In genomic region chr2:118682544-118683260, GRCm38 (mm10) we compare ENCODE assay signal across 14 mouse cellular contexts. TPM values are rescaled to one million over a fixed set of nuclear protein-coding genes. Genes with fewer than 3 reads are reported as not detected.
DNase-seq lines count a peak whose midpoint lies in the region; ATAC-seq lines count a peak whose summit lies in the region.
"Had no signal": no experiment of that assay in that cellular context is flagged by ENCODE, and none has a peak within 500 bp of the region (broad histone marks: within the 10 kb centered on the region; RNA-seq: fewer than 3 reads in every experiment).

No protein-coding gene starts in this region.

- no peak overlapping the region for H3K4me2 ChIP-seq in heart, embryonic 16.5 days (ENCODE audit: low read depth, low read length)
- H3K4me2 ChIP-seq in lung, embryonic 16.5 days (ENCODE audit: low read depth, low read length), result no peak overlapping the region
- H3K4me2 ChIP-seq: embryonic facial prominence, embryonic 12.5 days; limb, embryonic 13.5 days had no signal

- peaks cover 22% of the 10 kb centered on the region for H3K4me1 ChIP-seq in heart, embryonic 16.5 days (ENCODE audit: control insufficient read depth, insufficient read depth, low read length)
- H3K4me1 ChIP-seq in lung, embryonic 16.5 days (replicated peaks; ENCODE audit: control insufficient read depth, insufficient read depth, low read length), result peaks cover 9% of the 10 kb centered on the region
- H3K4me1 ChIP-seq in midbrain, embryonic 10.5 days, result peaks cover 4% of the 10 kb centered on the region

- ATAC-seq in heart, embryonic 16.5 days (replicated peaks; ENCODE audit: extremely low read depth, insufficient read depth, low FRiP score), result peak; percentile 71
- ATAC-seq in lung, embryonic 16.5 days (ENCODE audit: low read depth), result peak; percentile 26
- peak; percentile 80 for ATAC-seq in megakaryocyte, adult 5-6 weeks (ENCODE audit: poor library complexity, severe bottlenecking)

- H3K27ac ChIP-seq in heart, embryonic 16.5 days (ENCODE audit: low read length), result peak overlapping the region; percentile 62
- H3K27ac ChIP-seq in lung, embryonic 16.5 days (ENCODE audit: low read length), result no peak overlapping the region
- H3K27ac ChIP-seq in midbrain, embryonic 10.5 days (replicated peaks), result no peak overlapping the region
- H3K27ac ChIP-seq: embryonic facial prominence, embryonic 12.5 days; limb, embryonic 13.5 days; macrophage had no signal

- WGBS in heart, embryonic 16.5 days, result 34% methylated on average over 8 of the region's 8 CpGs
- WGBS in lung, embryonic 16.5 days, result 28% methylated on average over 8 of the region's 8 CpGs
- 62% methylated on average over 8 of the region's 8 CpGs for WGBS in midbrain, embryonic 10.5 days

- DNase-seq in adrenal gland, adult 2 months, result peak; percentile 86
- no peak for DNase-seq in adrenal gland, adult 18-20 months (ENCODE audit: low spot score in 2 of 2)
- no peak for DNase-seq in heart, adult 8-10 months (ENCODE audit: low spot score)
- DNase-seq in lung, postnatal 25 days (ENCODE audit: low spot score), result no peak
- no peak for DNase-seq in midbrain, embryonic 10.5 days (ENCODE audit: low spot score)
- DNase-seq: cerebellum, adult 18-20 months had no signal

- H3K9ac ChIP-seq in heart, embryonic 16.5 days (ENCODE audit: low read length), result no peak overlapping the region
- H3K9ac ChIP-seq in lung, embryonic 16.5 days (ENCODE audit: low read length), result no peak overlapping the region
- H3K9ac ChIP-seq: embryonic facial prominence, embryonic 12.5 days; limb, embryonic 13.5 days had no signal

- no peaks in the 10 kb centered on the region for H3K9me3 ChIP-seq in heart, embryonic 16.5 days (replicated peaks; ENCODE audit: control insufficient read depth, low read length)
- H3K9me3 ChIP-seq in lung, embryonic 16.5 days (ENCODE audit: control insufficient read depth, low read length), result no peaks in the 10 kb centered on the region
- H3K9me3 ChIP-seq in midbrain, embryonic 10.5 days (replicated peaks), result no peaks in the 10 kb centered on the region
- H3K9me3 ChIP-seq: embryonic facial prominence, embryonic 12.5 days; G1E; limb, embryonic 13.5 days had no signal

- no peak overlapping the region for H3K4me3 ChIP-seq in heart, embryonic 16.5 days (ENCODE audit: low read length)
- H3K4me3 ChIP-seq in lung, embryonic 16.5 days (ENCODE audit: low read length), result no peak overlapping the region
- H3K4me3 ChIP-seq in midbrain, embryonic 10.5 days, result no peak overlapping the region
- H3K4me3 ChIP-seq: embryonic facial prominence, embryonic 12.5 days; limb, embryonic 13.5 days had no signal

- peaks cover 12% of the 10 kb centered on the region for H3K27me3 ChIP-seq in heart, embryonic 16.5 days (ENCODE audit: control insufficient read depth, insufficient read depth, low read length)
- peaks cover 12% of the 10 kb centered on the region; the same call in 1 of the 2 replicates for H3K27me3 ChIP-seq in lung, embryonic 16.5 days (ENCODE audit: control insufficient read depth, insufficient read depth, low read depth, low read length)
- H3K27me3 ChIP-seq in midbrain, embryonic 10.5 days (ENCODE audit: low read depth, poor library complexity, severe bottlenecking), result peaks cover 50% of the 10 kb centered on the region

- no peaks in the 10 kb centered on the region for H3K36me3 ChIP-seq in heart, embryonic 16.5 days (ENCODE audit: control insufficient read depth, insufficient read depth)
- H3K36me3 ChIP-seq in lung, embryonic 16.5 days (ENCODE audit: control insufficient read depth, insufficient read depth, low read length), result no peaks in the 10 kb centered on the region
- H3K36me3 ChIP-seq in midbrain, embryonic 10.5 days, result no peaks in the 10 kb centered on the region
- H3K36me3 ChIP-seq: embryonic facial prominence, embryonic 12.5 days; limb, embryonic 13.5 days had no signal

RNA-seq across cellular contexts. Expression of gene Pak6, which starts 19.6 kb away (rescaled TPM):
- 10 to 100 TPM; 12.0 to 22.5 TPM for total RNA-seq in adrenal gland, adult 2 months (2021)
- polyA plus RNA-seq in adrenal gland, adult 2 months (2012; rRNA removed), result 35.3 and 38.7 TPM in 2 replicates
- 10 to 100 TPM; 11.5 to 19.4 TPM for total RNA-seq in adrenal gland, adult 18-20 months (2021)
- 9.8 and 11.1 TPM in 2 replicates for polyA plus RNA-seq in heart, embryonic 16.5 days (2015; fragmentation: Nextera tagmentation; extraction: Ambion mirVana)
- total RNA-seq in heart, adult 8-10 months (2022), result 10 to 100 TPM in 3 of 4 experiments, 1 to 10 TPM in 1; 7.5 to 13.4 (median 11.4) TPM
- polyA plus RNA-seq in lung, embryonic 16.5 days (2015; fragmentation: Nextera tagmentation; extraction: Ambion mirVana), result 2.2 and 3.9 TPM in 2 replicates
- total RNA-seq in megakaryocyte, adult 5-6 weeks (2015), result not detected in 2 replicates
- total RNA-seq in megakaryocyte, adult 5-6 weeks (2017), result not detected in 2 replicates
- 0.26 and 0.99 TPM in 2 replicates for polyA plus RNA-seq in midbrain, embryonic 10.5 days (2016; fragmentation: Nextera tagmentation; extraction: Ambion mirVana)
- polyA plus RNA-seq: macrophage had no signal

RNA-seq across cellular contexts. Expression of gene Ankrd63, which starts 21.1 kb away (rescaled TPM):
- total RNA-seq in adrenal gland, adult 2 months (2021), result under 1 TPM; 0.14 to 0.35 TPM
- 0.26 and 0.29 TPM in 2 replicates for polyA plus RNA-seq in adrenal gland, adult 2 months (2012; rRNA removed)
- under 1 TPM; 0.06 to 0.40 TPM for total RNA-seq in adrenal gland, adult 18-20 months (2021)
- polyA plus RNA-seq in heart, embryonic 16.5 days (2015; fragmentation: Nextera tagmentation; extraction: Ambion mirVana), result 2.8 and 3.1 TPM in 2 replicates
- total RNA-seq in heart, adult 8-10 months (2022), result 1 to 10 TPM; 1.0 to 3.1 (median 1.7) TPM
- polyA plus RNA-seq in lung, embryonic 16.5 days (2015; fragmentation: Nextera tagmentation; extraction: Ambion mirVana), result 0.06 and 0.11 TPM in 2 replicates
- 0.07 and 0.11 TPM in 2 replicates for total RNA-seq in megakaryocyte, adult 5-6 weeks (2015)
- 0.07 and 0.12 TPM in 2 replicates for total RNA-seq in megakaryocyte, adult 5-6 weeks (2017)
- polyA plus RNA-seq in midbrain, embryonic 10.5 days (2016; fragmentation: Nextera tagmentation; extraction: Ambion mirVana), result not detected in 2 replicates
- polyA plus RNA-seq: embryonic facial prominence, embryonic 12.5 days; G1E; macrophage; thymus, postnatal 0 days had no signal

RNA-seq across cellular contexts. Expression of gene Plcb2, which starts 45.5 kb away (rescaled TPM):
- total RNA-seq in adrenal gland, adult 2 months (2021), result 1 to 10 TPM; 1.6 to 2.4 TPM
- 0.97 and 1.4 TPM in 2 replicates for polyA plus RNA-seq in adrenal gland, adult 2 months (2012; rRNA removed)
- total RNA-seq in adrenal gland, adult 18-20 months (2021), result 1 to 10 TPM; 2.5 to 2.8 TPM
- 3.2 and 3.4 TPM in 2 replicates for polyA plus RNA-seq in heart, embryonic 16.5 days (2015; fragmentation: Nextera tagmentation; extraction: Ambion mirVana)
- total RNA-seq in heart, adult 8-10 months (2022), result 1 to 10 TPM; 2.2 to 3.3 (median 2.5) TPM
- 1.6 and 1.8 TPM in 2 replicates for polyA plus RNA-seq in lung, embryonic 16.5 days (2015; fragmentation: Nextera tagmentation; extraction: Ambion mirVana)
- 48.2 and 48.4 TPM in 2 replicates for total RNA-seq in megakaryocyte, adult 5-6 weeks (2015)
- total RNA-seq in megakaryocyte, adult 5-6 weeks (2017), result 38.1 and 46.9 TPM in 2 replicates
- 0.09 and 0.34 TPM in 2 replicates for polyA plus RNA-seq in midbrain, embryonic 10.5 days (2016; fragmentation: Nextera tagmentation; extraction: Ambion mirVana)

Comparison
In these comparisons a context has a peak if more than half of its experiments do, and no peak if none do; other contexts are left out.
1. ATAC-seq: peak in every context shown above with its lines; median percentile 80 in megakaryocyte, adult 5-6 weeks; 71 in heart, embryonic 16.5 days; 26 in lung, embryonic 16.5 days.
2. RNA of gene Pak6, which starts 19.6 kb away (total RNA-seq): 12.0 to 22.5 TPM in adrenal gland, adult 2 months, 11.5 to 19.4 TPM in adrenal gland, adult 18-20 months and 7.5 to 13.4 TPM in heart, adult 8-10 months; not detected in megakaryocyte, adult 5-6 weeks; every median in the first group is over 4 times any median in the second.
3. RNA of gene Plcb2, which starts 45.5 kb away (total RNA-seq): 38.1 to 48.4 TPM in megakaryocyte, adult 5-6 weeks; 2.5 to 2.8 TPM in adrenal gland, adult 18-20 months, 2.2 to 3.3 TPM in heart, adult 8-10 months and 1.6 to 2.4 TPM in adrenal gland, adult 2 months; every median in the first group is over 4 times any median in the second.